Mouse (Mus musculus) frontal cortex, postnatal 10 days (tissue): ENCODE measurements around the gene Actr3b.
"Not testable (repeated sequence)": the region's sequence is repeated elsewhere in the genome, so short reads cannot be mapped to it uniquely, and the experiment has no call there.

Experiments
- DNase-seq, 2 experiments: peaks; one replicate each; pipeline ENCODE4 v3.0.0; 2022; ENCODE audit warnings: low spot score in 2 of 2, mixed read lengths in 1 of 2

Gene Actr3b

DNA sequence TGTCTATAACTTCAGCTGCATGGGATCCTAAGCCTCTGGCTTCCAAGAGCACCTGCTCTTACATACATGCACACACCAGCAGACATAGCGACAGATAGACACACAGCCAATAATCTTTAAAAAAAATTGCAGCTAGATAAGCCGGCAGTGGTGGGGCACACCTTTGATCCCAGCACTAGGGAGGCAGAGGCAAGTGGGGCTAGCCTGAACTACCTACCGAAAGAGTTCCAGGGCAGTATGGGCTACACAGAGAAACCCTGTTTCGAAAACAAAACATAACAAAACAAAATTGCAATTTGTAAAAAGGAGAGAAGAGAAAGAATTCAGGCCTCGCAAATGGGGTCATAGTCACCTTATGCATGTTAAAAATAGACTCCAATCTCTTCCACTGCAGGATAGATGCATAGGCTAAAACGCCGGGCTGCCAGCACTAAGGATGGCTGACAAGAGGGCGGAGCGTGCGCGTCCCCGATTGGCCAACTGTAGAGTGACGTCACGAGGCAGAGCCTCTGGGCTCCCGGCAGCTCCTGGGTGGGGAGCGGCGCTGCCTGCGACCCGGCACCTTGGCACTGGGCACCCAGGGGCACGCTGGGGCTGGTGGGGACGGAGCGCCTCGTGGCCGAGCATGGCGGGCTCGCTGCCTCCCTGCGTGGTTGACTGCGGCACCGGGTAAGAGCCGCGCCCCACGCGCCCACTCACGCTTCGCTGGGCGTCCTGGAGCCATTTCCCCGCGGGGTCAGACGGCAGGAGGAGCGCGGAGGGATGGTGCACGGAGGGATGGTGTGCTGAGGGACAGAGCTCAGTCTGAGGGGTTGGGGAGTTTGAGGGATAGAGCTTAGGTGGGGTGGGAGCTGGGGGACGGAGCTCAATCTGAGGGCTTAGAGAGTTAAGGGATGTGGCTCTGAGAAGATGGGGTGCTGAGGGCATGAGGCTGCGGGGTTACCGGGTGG lies at the start of gene Actr3b:
Actr3b (plus strand) TSS at position 538 of the 950 bp plus-strand sequence.
- peak; percentile 86 to 90 for DNase-seq

DNA sequence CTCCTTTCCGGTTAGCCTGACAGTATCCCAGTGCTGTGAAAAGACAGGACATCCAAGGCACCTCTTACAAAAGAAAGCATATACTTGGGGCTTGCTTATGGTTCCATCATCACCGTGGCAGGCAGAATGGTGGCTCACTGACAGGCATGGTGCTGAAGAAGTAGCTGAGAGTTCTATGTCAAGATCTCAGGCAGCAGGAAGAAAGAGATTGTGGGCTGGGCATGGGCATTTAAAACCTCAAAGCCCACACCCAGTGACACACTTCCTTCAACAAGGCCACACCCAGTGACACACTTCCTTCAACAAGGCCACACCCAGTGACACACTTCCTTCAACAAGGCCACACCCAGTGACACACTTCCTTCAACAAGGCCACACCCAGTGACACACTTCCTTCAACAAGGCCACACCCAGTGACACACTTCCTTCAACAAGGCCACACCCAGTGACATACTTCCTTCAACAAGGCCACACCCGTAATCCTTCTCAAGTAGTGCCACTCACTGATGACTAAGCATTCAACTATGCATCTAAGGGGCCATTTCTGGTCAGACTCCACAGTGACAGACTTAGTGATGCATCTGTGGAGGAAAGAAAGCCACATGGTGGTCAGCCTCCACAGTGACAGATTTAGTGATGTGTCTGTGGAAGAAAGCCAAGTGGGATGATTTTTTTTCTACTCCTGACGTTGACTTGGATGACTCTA lies 46.6 kb upstream of the Actr3b start:
- DNase-seq, result not testable (repeated sequence)

DNA sequence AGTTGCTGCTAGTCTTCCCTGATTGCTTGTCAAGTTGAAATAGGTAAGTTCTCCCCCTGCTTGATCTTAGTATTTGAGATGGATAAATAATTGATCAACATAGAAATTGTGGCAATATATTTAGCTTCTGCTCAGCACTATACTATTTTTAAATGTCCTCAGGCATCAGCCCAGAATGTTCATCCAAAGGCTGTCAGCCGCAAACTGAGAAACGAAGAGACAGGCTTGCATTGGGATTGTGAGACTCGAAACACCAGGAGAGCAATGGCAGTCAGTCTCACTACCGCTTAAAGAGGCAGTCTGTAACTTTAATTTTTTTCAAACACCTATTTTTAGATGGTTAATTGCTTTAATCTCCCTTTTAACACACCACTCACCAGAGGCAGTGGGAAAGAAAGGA lies 40.4 kb upstream of the Actr3b start:
- DNase-seq, result no peak

DNA sequence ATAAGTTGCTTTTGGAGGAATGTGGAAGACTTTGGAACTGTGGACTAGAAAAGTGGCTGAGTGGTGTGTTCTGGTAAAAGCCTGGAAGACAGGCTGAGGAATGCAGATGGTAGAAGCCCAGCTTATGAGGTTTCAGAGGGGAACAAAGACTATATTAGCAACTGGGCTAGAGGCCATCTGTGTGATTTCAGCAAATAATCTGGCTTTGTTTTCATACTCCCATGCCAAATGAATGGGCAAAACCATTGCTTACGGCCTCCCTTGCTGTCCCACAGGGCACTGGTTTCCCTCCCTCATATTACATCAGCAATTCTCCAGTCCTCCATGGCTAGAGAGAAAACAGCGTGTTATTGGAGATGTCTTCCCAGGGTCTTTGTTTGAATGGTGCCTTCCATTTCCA lies 36.8 kb upstream of the Actr3b start:
- no peak for DNase-seq

DNA sequence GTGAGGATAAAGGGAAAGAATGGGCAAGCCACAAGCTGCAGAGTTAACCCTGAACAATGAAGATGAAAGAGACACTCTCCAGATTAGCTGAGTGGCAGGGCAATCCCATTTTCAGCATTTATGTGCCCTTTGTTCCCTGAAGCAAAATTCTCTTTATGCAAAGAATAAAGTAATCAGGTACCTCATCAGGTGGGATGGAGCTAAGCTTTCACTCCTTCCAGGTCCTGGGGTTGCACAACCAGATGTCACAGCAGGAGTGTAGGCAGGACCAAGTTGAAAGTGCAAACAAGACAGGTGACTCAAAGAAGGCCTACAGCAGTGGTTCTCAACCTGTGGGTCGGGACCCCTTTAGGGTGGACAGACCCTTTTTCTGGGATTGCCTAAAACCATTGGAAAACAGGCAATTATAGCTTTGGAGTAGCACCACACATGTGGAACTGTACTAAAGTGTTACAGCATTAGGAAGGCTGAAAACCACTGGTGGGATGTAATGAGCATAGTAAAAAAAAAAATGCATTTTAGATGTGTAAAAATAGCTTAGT lies 35.6 kb upstream of the Actr3b start:
- no peak for DNase-seq

DNA sequence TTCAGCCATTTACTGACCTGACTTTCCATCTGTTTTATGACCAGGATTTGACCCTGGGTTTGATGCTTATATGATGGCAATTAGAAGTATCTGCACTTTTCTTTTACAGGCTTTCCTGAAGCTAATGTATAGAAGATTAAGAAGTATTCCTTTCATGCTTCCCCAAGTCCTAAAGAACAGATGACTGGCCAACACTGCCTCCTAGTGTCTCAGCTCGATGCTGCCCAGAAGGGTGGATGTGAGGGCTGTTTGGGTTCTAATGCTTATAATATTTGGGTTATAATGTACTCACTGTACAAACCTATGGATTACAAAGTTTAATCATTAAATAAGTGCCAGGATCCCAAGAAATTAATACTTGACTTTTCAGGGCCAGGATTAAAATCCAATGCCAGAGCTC lies 25.5 kb upstream of the Actr3b start:
- DNase-seq, result peak in 1 of 2 experiments; percentile 30

DNA sequence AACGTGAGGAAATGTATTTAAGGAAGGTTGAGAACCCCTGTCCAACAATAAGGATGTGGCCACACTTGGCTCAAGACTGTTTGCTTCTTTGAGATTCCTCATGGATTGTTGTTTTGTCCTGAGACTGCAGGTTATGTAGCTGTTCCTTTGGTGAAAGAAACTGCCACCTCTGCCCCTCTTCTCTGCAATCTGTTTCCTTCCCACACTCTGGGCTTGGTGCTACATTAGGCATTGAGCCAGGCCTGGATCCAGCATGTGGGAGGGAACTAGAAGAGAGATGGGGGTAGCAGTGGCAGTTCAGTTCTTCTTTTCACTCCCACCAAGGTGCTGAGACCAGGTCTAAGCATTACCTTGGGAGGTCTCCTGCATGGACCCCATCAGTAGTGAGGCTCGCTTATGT lies 23.9 kb upstream of the Actr3b start:
- peak in 1 of 2 experiments; percentile 27 for DNase-seq

DNA sequence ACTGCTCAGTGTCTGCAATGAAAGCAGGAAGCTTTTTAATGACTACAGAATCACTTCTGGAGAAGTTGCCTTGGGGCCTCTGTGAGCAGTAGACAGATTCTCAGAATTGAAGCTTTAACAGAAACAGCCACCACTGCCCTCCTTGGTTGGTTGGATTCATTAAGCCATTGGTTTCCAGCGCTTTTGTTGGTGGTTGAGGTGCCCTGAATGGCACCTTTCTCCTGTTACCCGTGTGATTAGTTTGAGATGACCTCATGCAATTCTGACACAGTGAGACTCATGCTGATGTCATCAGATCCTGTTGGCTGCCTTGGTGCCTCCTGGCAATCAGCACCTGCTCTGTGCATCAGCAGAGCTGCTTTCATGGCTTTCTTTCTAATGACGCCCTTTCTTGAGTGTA lies 21.3 kb upstream of the Actr3b start:
- DNase-seq, result no peak

DNA sequence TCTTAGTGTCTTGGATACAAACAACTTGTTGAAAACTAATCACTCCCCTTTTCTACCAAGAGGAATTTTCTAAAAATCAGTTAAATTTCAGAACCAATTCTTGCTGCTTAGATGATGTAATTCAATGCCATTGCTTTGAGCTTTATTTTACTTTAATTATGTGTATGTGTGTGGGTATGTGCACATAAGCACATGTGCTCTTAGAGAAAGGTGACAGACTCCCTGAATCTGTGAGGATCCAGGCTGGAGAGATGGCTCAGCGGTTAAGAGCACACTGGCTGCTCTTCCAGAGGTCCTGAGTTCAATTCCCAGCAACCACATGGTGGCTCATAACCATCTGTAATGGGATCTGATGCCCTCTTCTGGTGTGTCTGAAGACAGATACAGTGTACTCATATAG lies 20.9 kb upstream of the Actr3b start:
- DNase-seq, result not testable (repeated sequence)

DNA sequence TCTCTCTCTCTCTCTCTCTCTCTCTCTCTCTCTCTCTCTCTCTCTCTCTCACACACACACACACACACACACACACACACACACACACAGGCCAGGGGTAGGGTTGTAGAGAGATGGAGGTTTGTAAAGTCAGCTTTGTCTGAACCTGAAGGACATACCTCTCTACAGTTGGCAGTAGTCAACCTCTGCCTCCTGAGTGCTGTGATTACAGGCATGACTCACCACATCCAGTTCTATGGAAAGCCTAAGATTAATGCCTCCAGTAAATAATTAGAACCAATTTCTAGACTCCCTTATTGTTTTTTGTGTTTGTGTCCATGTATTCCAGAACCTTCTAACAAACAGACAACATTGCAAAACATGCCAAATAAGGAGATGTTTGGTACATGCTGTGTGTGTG lies 11.9 kb upstream of the Actr3b start:
- no peak for DNase-seq

DNA sequence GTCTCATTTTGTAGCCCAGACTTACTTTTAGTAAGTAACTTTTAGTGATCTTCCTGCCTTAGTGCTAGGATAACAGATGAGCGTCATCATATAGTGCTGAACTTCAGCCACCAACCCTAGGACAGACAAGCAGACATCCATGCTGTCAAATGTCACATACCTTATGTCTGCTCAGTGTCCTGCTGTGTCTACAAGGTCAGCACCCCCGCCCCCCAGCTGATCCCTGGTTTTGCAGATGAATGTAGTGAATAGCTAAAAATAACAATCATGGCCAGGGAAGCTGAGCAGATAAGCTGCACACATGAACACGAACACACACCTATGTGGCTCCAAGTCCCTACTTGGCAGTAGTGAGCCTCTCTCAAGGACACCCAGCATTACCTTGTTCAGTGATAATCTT lies 11.2 kb upstream of the Actr3b start:
- no peak for DNase-seq

DNA sequence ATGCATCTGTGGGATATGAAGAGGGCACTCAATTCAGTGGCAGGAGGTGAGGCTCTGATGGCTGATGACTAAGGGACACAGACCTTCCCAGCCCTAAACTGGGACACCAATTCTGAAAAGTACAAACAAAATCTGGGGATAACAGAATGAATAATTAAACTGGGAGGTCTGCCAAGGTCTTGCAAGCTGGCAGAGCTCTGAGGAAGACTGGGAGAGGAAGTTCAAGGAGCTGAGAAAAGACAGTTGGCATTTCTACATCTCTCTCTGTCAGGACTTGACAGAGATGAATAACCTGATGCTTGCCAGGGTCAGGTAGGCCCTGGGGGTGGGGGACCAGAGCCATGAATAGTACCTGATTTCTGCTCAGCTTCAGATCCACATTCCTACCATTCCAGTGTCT lies 8.2 kb upstream of the Actr3b start:
- no peak for DNase-seq

DNA sequence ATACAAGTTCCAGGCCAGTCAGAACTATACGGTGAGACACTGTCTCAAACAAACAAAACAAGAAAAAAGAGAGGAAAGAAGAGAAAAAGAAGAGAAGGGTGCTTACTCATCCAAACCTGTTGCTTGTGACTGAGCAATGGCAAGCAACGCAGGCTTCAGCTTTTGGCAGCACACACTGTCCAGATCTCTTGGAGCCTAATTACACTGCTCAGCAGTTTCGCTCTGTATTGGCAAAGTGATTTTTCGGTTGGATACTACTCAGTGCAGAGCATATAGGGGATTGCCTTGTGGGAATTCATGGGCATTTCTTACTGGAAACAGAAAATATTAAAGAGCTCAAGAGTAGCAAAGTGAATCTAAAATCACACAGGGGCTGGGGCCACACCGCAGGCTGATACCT lies 6.9 kb upstream of the Actr3b start:
- no peak for DNase-seq

DNA sequence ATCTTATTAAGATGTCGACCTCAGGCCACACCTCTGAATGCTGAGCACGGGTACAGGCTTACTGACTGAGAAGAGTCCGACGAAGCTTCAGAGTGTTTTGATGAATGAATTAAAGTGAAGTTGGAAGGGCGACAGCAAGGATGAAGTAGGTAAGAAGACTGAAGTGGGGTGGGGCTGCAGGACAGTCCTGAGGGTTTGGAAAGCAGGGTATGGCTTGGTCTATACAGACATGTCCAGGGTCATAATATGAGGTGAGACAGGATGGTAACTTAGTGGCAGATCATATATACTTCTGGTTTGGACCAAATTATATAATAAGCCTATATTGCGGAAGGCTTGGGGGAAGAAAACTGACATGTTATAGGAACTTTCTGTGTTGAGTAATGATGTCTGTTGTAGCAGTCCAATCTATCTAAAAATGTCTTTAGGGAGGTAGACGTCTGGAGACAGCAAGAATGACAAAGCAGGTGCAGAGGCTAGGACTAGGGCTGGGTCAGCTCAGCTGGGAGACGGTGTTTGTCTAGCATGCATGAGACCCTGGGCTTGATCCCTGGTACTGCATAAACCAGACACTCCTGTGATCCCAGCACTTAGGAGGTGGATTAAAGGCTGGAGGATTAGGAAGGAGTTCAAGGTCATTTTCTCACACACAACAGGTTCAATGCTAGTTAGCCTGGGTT lies 6.1 kb upstream of the Actr3b start:
- DNase-seq, result no peak

DNA sequence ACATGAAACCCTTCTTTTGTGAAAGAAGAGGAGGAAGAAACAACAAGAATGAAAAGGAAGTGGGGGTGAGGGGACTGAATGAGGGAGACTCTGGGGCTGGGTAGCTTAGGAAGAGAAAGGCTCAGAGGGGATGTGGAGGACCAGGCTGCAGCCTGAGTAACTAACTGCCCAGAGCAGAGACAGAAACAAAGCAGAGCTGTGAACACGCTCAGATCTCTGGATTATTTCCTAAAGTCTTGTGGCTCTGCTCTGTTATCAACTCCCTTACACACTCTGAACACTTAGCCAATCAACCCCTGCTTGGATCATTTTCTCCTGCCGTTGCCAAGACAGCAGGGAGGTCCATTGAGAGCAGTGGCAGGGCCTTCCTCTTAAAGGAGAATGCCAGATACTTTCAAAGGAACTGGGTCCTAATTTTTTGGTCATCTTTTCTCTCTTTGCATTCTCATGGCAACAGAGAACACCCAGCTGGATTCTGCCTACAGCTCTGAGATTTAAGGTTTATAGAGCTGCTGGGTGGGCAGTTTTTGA lies 5.5 kb upstream of the Actr3b start:
- DNase-seq, result peak in 1 of 2 experiments; percentile 27

DNA sequence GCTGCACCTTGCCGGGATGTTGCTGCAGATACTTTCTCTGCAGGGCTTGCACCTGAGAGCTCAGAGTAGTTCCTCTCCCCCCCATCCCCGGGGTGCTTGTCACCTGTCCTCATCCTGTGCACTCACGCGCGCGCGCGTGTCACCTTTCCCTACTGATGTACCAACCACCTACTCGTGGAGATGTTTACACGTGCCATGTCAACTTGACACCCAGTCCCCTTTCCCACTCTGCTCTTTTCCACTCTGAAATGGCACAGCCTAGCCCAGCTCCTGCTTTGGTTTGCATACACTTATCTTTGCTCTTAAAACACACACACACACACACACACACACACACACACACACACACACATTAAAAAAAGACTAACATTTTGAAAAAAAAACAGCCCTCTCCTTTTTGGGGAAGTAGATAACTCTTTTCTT lies 624 bp downstream of the Actr3b start:
- peak in 1 of 2 experiments; percentile 47 for DNase-seq

DNA sequence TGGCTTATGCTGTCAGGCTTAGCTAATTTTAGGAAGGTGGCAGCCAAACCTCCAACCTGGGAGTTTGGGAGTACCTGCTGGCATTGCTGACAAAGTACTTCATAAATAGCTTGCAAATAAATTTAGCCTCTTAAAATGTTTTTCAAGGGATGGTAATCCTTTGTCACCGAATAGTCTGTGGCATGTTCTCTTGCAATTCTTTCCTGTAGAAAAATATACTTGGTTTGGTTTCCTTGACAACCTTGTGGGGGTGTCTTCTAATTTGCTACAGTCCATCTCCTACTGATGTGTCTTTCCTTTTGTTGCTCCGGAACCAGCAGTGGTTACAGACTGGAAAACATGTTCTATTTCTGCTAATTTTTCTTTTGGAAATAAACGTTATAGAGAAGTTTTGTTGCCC lies 1.1 kb downstream of the Actr3b start:
- DNase-seq, result no peak

DNA sequence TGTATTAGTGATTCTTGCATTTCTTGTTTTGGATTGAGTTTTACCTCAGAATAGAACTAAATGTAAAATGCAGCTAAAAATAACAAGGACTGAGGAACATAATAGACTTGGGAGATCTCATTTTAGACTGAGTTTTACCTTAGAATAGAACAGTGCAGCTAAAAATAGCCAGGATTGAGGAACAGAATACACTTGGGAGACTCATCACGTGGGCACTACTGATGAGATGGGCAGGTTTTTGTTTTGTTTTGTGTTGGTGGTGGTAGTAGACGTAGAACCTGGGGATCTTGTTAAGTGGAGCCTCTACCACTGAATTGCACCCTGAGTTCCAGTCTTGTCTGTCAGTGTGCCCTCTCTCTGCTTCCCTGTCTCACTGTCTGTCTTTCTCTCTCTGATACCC lies 2.1 kb downstream of the Actr3b start:
- DNase-seq, result no peak

DNA sequence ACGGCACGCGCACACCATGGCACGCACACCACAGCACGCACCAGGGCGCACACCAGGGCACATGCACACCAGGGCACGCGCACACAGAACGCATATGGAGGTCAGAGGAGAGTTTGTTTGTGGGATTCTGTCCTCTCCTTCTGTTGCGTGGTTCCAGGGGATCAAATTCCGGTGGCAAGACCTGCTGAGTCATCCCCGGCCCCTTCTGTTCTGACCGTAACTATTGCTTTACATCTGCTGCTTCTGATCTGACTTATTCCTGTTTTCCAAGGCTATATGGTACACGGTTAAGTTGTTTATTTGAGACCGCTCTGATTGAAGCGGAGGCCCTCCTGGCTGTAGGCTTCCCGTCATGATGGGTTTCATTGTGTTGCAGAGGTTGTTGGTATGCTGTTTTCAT lies 9.2 kb downstream of the Actr3b start:
- DNase-seq, result no peak

DNA sequence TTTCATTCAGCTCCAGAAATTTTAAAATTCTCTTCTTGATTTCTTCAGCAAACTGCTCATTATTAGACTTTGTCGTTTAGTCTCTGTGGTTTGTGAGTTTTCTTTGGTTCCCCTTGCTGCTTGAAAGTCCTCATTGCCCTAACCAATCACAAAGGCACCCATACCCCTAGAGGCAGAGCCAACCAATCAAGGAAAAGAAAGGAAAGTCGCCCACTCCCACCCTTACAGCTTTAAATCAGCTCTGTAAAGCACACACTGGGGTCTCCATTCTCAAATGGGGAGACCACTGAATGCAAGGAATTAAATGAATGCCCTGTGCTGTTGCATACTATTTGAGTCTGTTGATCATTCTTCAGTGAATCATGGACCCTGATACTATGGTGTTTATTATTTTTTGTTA lies 9.6 kb downstream of the Actr3b start:
- no peak for DNase-seq

DNA sequence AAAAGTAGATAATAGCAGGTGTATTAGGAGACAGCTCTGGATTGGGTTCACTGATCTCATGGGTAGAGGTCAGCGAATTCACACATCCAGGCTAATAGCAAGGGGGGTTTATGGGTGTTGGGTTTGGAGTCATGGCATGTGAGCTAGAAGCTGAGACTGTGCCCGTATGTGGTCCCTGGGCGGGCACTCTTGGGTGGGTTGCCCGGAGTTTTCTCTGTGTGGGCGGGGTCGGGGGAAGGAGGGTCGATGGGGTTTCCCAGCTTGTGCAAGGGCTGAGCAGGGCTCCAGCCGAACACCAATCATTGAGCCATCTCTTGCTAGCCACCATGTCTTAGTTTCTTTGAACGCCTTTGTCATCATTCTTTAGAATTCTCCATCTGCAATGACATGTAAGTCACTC lies 12.7 kb downstream of the Actr3b start:
- DNase-seq, result no peak
